Mouse (Mus musculus): Measurements from ENCODE around the gene Tlk1. TPM values are rescaled to one million over a fixed set of nuclear protein-coding genes. Genes with fewer than 3 reads are reported as not detected.

Tlk1 gene
- polyA plus RNA-seq, 1 experiment from 2014 or later, result 17.7 TPM

DNA sequence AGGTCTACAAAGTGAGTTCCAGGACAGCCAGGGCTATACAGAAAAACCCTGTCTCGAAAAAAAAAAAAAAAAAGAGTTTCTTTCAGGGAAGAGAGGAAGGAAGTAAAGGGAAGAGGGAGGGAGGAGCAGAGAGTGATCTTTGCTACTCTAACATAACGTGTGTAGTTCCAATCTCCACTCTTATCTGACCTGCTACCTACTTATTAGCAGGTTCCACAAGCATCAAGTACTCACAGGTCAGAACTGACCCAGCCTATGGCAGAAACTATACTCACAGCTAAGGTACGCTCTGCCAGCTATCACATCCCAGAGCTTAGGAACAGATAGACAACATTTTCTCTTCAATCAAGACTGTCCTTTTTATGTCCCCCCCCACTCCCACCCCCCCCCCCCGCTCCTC, 90.0 kb downstream of the Tlk1 start:
- 83% methylated on average over 4 of the region's 4 CpGs for WGBS

DNA sequence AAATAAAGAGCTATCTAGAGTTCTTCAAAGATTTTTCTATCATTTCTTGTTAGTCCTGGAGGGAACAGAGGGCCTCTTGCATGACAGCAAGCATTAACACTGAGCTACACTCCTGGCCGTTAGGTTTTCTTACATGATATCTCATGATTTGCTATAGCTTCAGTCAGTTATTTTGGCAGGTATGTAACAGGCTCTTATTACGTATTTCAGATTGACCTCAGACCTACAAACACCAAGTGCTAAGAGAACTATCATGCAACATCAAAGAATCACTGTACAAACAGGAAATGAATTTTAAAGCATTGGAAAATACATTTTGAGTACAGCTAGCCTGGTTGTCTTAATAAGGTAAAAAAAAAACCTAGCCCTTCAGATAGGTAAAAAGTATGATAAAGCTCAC, 98.4 kb downstream of the Tlk1 start:
- Histone ChIP-seq H3K27ac (ENCODE audit: low read depth, low read length) (no peak overlapping the region), H3K9me3 (ENCODE audit: control insufficient read depth, low read length) (no peaks in the 10 kb centered on the region), H3K4me2 (ENCODE audit: low read length) (no peak overlapping the region), H3K9ac (ENCODE audit: low read depth, low read length) (no peak overlapping the region), H3K4me3 (ENCODE audit: low read length) (no peak overlapping the region), H3K36me3 (ENCODE audit: control insufficient read depth, insufficient read depth, low read length) (peaks cover 2% of the 10 kb centered on the region; the same call in 1 of the 2 replicates), H3K27me3 (replicated peaks; ENCODE audit: control insufficient read depth, insufficient read depth, low read length) (no peaks in the 10 kb centered on the region), H3K4me1 (ENCODE audit: control insufficient read depth, insufficient read depth, low read depth, low read length) (no peaks in the 10 kb centered on the region)
- WGBS, result 81% methylated on average over 2 of the region's 2 CpGs
- no peak for ATAC-seq

More for the DNA sequence above, 90.0 kb downstream of the Tlk1 start:
- H3K9me3 ChIP-seq (ENCODE audit: control insufficient read depth, low read length), result no peaks in the 10 kb centered on the region
- H3K27ac ChIP-seq (ENCODE audit: low read depth, low read length), result no peak overlapping the region
- no peaks in the 10 kb centered on the region for H3K36me3 ChIP-seq (ENCODE audit: control insufficient read depth, insufficient read depth, low read length)
- no peaks in the 10 kb centered on the region for H3K27me3 ChIP-seq (replicated peaks; ENCODE audit: control insufficient read depth, insufficient read depth, low read length)
- H3K4me2 ChIP-seq (ENCODE audit: low read length), result no peak overlapping the region
- H3K4me1 ChIP-seq (ENCODE audit: control insufficient read depth, insufficient read depth, low read depth, low read length), result no peaks in the 10 kb centered on the region
- H3K9ac ChIP-seq (ENCODE audit: low read depth, low read length), result no peak overlapping the region
- ATAC-seq, result no peak
- no peak overlapping the region for H3K4me3 ChIP-seq (ENCODE audit: low read length)

DNA sequence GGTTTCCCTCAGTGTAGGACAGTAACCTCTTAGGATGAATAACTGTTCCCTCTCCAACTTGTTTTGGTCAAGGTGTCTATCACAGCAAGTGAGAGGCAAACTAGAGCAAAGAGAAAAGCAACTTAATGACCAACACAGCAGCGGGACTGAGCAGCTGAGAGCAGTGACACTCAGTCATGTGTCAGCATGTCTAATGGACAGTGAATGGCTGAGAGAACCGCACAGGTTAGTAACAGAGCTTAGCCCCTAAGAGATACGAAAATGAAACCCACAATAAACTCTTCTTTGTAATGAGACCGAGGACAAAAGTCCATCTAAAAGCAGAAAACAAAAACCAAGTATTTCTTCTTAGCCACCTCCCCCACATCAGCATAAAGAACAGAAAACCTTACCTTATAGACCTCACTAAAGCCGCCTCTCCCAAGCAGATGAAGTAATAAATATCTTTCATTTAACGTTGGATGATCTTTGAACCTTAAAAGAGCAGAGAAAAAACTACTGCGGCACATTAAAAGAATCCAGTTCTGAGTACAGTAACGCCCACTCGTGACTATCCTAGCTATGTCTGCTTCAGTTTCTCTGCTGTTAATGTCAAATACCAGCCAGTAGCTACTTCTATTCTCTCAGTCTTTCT, 101.8 kb downstream of the Tlk1 start:
- H3K9ac ChIP-seq (ENCODE audit: low read depth, low read length), result no peak overlapping the region
- H3K9me3 ChIP-seq (ENCODE audit: control insufficient read depth, low read length), result no peaks in the 10 kb centered on the region
- H3K27ac ChIP-seq (ENCODE audit: low read depth, low read length), result no peak overlapping the region
- H3K4me2 ChIP-seq (ENCODE audit: low read length), result no peak overlapping the region
- no peaks in the 10 kb centered on the region for H3K27me3 ChIP-seq (replicated peaks; ENCODE audit: control insufficient read depth, insufficient read depth, low read length)
- 91% methylated on average over 9 of the region's 9 CpGs for WGBS
- H3K4me3 ChIP-seq (ENCODE audit: low read length), result no peak overlapping the region
- no peaks in the 10 kb centered on the region for H3K4me1 ChIP-seq (ENCODE audit: control insufficient read depth, insufficient read depth, low read depth, low read length)
- H3K36me3 ChIP-seq (ENCODE audit: control insufficient read depth, insufficient read depth, low read length), result peaks cover 4% of the 10 kb centered on the region
- no peak for ATAC-seq

DNA sequence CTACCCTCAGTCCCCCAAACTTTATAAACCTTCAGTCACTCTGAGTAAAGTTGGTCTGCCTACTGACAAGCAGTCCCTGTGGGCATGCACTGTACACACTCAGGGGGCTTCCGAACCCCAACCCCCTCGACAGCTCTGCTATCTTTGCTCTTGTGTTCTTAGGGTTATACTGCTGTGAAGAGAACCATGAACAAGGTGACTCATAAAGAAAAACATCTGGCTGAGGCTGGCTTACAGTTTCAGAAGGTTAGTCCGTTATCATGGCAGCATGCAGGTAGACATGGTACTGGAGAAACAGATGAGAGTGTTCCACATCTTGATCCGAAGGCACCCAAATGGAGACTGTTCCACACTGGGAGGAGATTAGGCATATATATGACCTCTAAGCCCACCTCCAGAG, 114.7 kb downstream of the Tlk1 start:
- WGBS, result 95% methylated on average over 4 of the region's 4 CpGs

DNA sequence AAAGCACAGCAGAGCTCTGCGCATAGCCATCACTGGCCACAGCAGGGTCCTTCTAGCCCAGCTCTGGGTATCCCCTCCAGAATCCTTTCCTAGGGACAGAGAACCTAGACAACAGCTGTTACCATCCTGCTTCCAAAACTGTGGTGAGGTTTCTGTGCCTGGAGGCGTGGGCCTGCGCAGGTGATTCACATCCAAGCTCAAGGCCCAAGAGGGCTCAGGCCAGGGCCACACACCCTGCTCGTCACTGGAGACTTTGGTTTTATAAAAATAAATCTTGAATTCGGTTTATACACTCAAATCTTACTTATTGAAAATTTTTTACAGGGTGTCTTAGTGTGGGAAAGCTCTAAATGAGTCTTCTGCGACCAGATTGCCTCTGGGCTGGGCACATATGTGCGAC, 115.3 kb downstream of the Tlk1 start:
- H3K27me3 ChIP-seq (replicated peaks; ENCODE audit: control insufficient read depth, insufficient read depth, low read length), result no peaks in the 10 kb centered on the region
- H3K27ac ChIP-seq (ENCODE audit: low read depth, low read length), result no peak overlapping the region
- H3K4me2 ChIP-seq (ENCODE audit: low read length), result no peak overlapping the region
- 92% methylated on average over 7 of the region's 7 CpGs for WGBS
- H3K36me3 ChIP-seq (ENCODE audit: control insufficient read depth, insufficient read depth, low read length), result peaks cover 10% of the 10 kb centered on the region
- no peaks in the 10 kb centered on the region for H3K9me3 ChIP-seq (ENCODE audit: control insufficient read depth, low read length)
- H3K4me3 ChIP-seq (ENCODE audit: low read length), result no peak overlapping the region
- no peak for ATAC-seq
- no peaks in the 10 kb centered on the region for H3K4me1 ChIP-seq (ENCODE audit: control insufficient read depth, insufficient read depth, low read depth, low read length)
- H3K9ac ChIP-seq (ENCODE audit: low read depth, low read length), result no peak overlapping the region

More for the DNA sequence above, 114.7 kb downstream of the Tlk1 start:
- no peak overlapping the region for H3K4me2 ChIP-seq (ENCODE audit: low read length)
- H3K27me3 ChIP-seq (replicated peaks; ENCODE audit: control insufficient read depth, insufficient read depth, low read length), result no peaks in the 10 kb centered on the region
- no peak overlapping the region for H3K4me3 ChIP-seq (ENCODE audit: low read length)
- no peak overlapping the region for H3K27ac ChIP-seq (ENCODE audit: low read depth, low read length)
- no peaks in the 10 kb centered on the region for H3K9me3 ChIP-seq (ENCODE audit: control insufficient read depth, low read length)
- no peaks in the 10 kb centered on the region for H3K4me1 ChIP-seq (ENCODE audit: control insufficient read depth, insufficient read depth, low read depth, low read length)
- ATAC-seq, result no peak
- H3K36me3 ChIP-seq (ENCODE audit: control insufficient read depth, insufficient read depth, low read length), result peaks cover 13% of the 10 kb centered on the region
- no peak overlapping the region for H3K9ac ChIP-seq (ENCODE audit: low read depth, low read length)

DNA sequence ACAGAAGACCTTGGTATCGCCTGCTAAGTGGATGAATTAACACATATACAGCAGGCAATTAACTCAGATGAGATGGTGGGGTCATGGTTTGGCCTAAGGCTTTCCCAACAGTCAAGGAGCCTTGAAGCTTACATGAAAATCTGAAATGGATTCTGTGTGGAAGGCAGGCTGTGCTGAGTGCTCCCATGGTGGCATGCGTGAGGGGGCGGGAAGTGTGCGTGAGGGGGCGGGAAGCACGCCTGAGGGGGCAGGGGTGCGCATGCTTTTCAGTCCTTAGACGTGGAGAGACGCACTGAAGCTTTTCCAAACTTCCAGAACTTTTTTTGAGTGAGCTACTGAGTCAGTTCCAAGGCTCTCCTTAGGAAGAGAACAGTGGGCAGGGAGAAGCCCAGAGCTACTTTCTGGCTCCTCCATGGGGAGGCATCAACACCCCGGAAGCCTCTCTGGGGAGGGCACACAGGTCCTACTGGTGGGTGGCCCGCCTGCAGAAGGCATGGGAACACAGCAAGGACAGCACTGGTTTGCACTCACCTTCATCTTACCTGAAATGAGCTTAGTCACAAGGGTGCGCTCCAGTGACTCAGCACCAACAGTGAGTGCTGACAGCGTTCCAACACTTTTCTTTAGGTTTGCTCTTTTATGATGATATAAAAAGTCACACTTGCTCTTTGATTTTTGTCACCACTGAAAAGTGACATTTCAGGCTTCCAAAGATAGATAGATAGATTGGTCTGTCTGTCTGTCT, 116.4 kb downstream of the Tlk1 start:
- H3K4me1 ChIP-seq (ENCODE audit: control insufficient read depth, insufficient read depth, low read depth, low read length), result no peaks in the 10 kb centered on the region
- H3K9me3 ChIP-seq (ENCODE audit: control insufficient read depth, low read length), result no peaks in the 10 kb centered on the region
- no peak for ATAC-seq
- H3K4me3 ChIP-seq (ENCODE audit: low read length), result no peak overlapping the region
- H3K36me3 ChIP-seq (ENCODE audit: control insufficient read depth, insufficient read depth, low read length), result peaks cover 8% of the 10 kb centered on the region
- no peak overlapping the region for H3K27ac ChIP-seq (ENCODE audit: low read depth, low read length)
- no peak overlapping the region for H3K4me2 ChIP-seq (ENCODE audit: low read length)
- no peaks in the 10 kb centered on the region for H3K27me3 ChIP-seq (replicated peaks; ENCODE audit: control insufficient read depth, insufficient read depth, low read length)
- H3K9ac ChIP-seq (ENCODE audit: low read depth, low read length), result no peak overlapping the region
- WGBS, result 85% methylated on average over 13 of the region's 13 CpGs

DNA sequence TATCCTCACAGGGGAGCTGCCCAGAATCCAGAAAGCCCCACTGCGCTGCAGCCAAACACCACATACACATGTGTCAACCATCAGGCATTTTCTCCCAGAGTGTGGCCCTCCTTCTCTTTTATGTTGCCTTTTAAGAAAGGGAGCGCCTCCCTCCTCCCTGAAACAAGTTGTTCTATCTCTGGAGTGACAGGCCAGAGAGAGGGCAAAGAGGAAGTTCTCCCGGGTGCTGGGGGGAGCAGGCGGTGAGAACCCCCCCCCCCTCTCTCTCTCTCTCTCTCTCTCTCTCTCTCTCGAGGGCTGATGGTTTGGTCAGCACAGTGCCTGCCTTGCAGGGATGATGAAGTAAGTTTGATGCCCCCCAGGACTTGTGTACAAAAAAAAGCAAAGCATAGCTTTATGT, 123.1 kb downstream of the Tlk1 start:
- H3K4me3 ChIP-seq (ENCODE audit: low read length), result no peak overlapping the region
- H3K4me1 ChIP-seq (ENCODE audit: control insufficient read depth, insufficient read depth, low read depth, low read length), result no peaks in the 10 kb centered on the region
- no peak for ATAC-seq
- no peak overlapping the region for H3K9ac ChIP-seq (ENCODE audit: low read depth, low read length)
- no peaks in the 10 kb centered on the region for H3K36me3 ChIP-seq (ENCODE audit: control insufficient read depth, insufficient read depth, low read length)
- H3K4me2 ChIP-seq (ENCODE audit: low read length), result no peak overlapping the region
- no peak overlapping the region for H3K27ac ChIP-seq (ENCODE audit: low read depth, low read length)
- H3K27me3 ChIP-seq (replicated peaks; ENCODE audit: control insufficient read depth, insufficient read depth, low read length), result no peaks in the 10 kb centered on the region
- 47% methylated on average over 5 of the region's 5 CpGs for WGBS
- peaks cover 5% of the 10 kb centered on the region; the same call in 1 of the 2 replicates for H3K9me3 ChIP-seq (ENCODE audit: control insufficient read depth, low read length)

DNA sequence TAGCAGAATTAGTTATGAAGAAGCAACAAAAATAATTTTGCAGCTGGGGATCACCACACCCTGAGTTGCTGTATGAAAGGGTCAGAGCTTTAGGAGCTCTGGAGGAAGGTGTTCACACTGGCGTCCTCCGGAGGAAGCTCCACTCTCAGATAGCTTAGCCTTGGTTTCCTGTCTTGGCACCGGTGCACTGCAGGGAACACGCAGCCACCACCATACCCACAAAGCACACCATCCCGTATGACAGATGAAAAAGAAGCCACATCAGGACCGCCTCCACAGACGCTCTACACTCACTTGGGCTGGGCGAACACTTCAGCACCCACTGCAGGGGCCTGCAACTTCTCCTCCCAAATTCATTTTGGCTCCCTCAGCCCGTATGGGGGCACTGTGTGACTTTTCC, 124.0 kb downstream of the Tlk1 start:
- Histone ChIP-seq H3K4me1 (ENCODE audit: control insufficient read depth, insufficient read depth, low read depth, low read length) (no peaks in the 10 kb centered on the region), H3K9ac (ENCODE audit: low read depth, low read length) (no peak overlapping the region), H3K36me3 (ENCODE audit: control insufficient read depth, insufficient read depth, low read length) (no peaks in the 10 kb centered on the region), H3K27me3 (replicated peaks; ENCODE audit: control insufficient read depth, insufficient read depth, low read length) (no peaks in the 10 kb centered on the region), H3K4me2 (ENCODE audit: low read length) (no peak overlapping the region), H3K27ac (ENCODE audit: low read depth, low read length) (no peak overlapping the region), H3K4me3 (ENCODE audit: low read length) (no peak overlapping the region), H3K9me3 (ENCODE audit: control insufficient read depth, low read length) (peaks cover 5% of the 10 kb centered on the region; the same call in 1 of the 2 replicates)
- no peak for ATAC-seq
- WGBS, result 65% methylated on average over 9 of the region's 9 CpGs

DNA sequence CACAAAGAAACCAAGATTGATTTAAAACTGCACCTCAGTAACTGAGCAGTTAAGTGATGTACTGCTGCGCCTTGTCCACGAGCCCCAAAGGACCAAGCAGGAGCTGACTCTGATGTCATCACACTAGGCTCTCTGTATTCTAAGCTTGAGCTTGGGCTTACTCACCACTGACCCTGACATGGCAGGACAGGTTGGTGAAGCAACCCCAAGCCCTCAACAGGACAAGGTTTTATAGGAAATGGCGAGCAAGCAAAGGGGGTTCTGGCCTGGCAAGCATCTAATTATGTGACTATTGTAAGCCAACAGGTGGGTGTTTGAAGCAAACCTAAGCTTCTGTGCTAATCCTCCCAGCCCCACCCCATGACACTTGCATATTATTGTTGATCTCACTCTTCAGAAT, 124.7 kb downstream of the Tlk1 start:
- H3K27me3 ChIP-seq (replicated peaks; ENCODE audit: control insufficient read depth, insufficient read depth, low read length), result no peaks in the 10 kb centered on the region
- no peak overlapping the region for H3K9ac ChIP-seq (ENCODE audit: low read depth, low read length)
- H3K27ac ChIP-seq (ENCODE audit: low read depth, low read length), result no peak overlapping the region
- 96% methylated on average over 3 of the region's 3 CpGs for WGBS
- peaks cover 5% of the 10 kb centered on the region; the same call in 1 of the 2 replicates for H3K9me3 ChIP-seq (ENCODE audit: control insufficient read depth, low read length)
- no peaks in the 10 kb centered on the region for H3K4me1 ChIP-seq (ENCODE audit: control insufficient read depth, insufficient read depth, low read depth, low read length)
- ATAC-seq, result no peak
- H3K36me3 ChIP-seq (ENCODE audit: control insufficient read depth, insufficient read depth, low read length), result no peaks in the 10 kb centered on the region
- H3K4me2 ChIP-seq (ENCODE audit: low read length), result no peak overlapping the region
- H3K4me3 ChIP-seq (ENCODE audit: low read length), result no peak overlapping the region

All from hindbrain, embryonic 16.5 days (tissue).